Mouse (Mus musculus) C3H10T1/2 (cell line): ENCODE results near the gene Gm21778. TPM values are rescaled to one million over a fixed set of nuclear protein-coding genes. Genes with fewer than 3 reads are reported as not detected.

Experiments
- polyA plus RNA-seq, 2 experiments: library from polyadenylated mRNA; unstranded; fragments of >200 nt; fragmentation: generic; extraction: Trizol; gene quantifications; one replicate each; pipeline ENCODE4 v1.2.1; 2012; ENCODE audit warnings: missing spikeins in 2 of 2

Gm21778 gene
- not detected for polyA plus RNA-seq

GRCm38 (mm10) chrY:5942160-5942559 is at the start of gene Gm21778:
Gm21778 (plus strand) TSS chrY:5942460.

Other genes starting within 250 kb of the Gm21778 start
- gene Gm20914, start 216.5 kb upstream of the Gm21778 start, polyA plus RNA-seq = not detected
- not detected for gene Gm28171, start 149.1 kb upstream of the Gm21778 start, polyA plus RNA-seq